Mouse (Mus musculus) liver, embryonic 12.5 days (tissue): Measurements from ENCODE around the gene Smim8. TPM values are rescaled to one million over a fixed set of nuclear protein-coding genes. Genes with fewer than 3 reads are reported as not detected.

Experiments
- ATAC-seq: fragments of 200-750 bp; cut with Nextera tagmentation; 2 replicates; pipeline ENCODE4 v1.8.0; 2017; ENCODE audit warnings: moderate number of reproducible peaks, mild to moderate bottlenecking, moderate library complexity
- H3K27ac ChIP-seq: fragments of 300-500 bp; sonication (generic); 2 replicates; pipeline ENCODE4 v1.5.1; 2016; ENCODE audit warnings: mild to moderate bottlenecking
- H3K27me3 ChIP-seq: fragments of 300-500 bp; sonication (generic); replicated peaks from 2 replicates; pipeline ENCODE4 v1.6.1; 2016; ENCODE audit warnings: mild to moderate bottlenecking, moderate library complexity
- H3K36me3 ChIP-seq: fragments of 300-500 bp; sonication (generic); 2 replicates; pipeline ENCODE4 v1.6.1; 2016; ENCODE audit warnings: mild to moderate bottlenecking, moderate library complexity
- H3K4me1 ChIP-seq: fragments of 300-500 bp; sonication (generic); 2 replicates; pipeline ENCODE4 v1.6.1; 2016
- H3K4me2 ChIP-seq: fragments of 300-500 bp; sonication (generic); 2 replicates; pipeline ENCODE4 v1.6.1; 2016; ENCODE audit warnings: mild to moderate bottlenecking, moderate library complexity
- H3K4me3 ChIP-seq: fragments of 300-500 bp; sonication (generic); 2 replicates; pipeline ENCODE4 v1.5.1; 2016; ENCODE audit warnings: mild to moderate bottlenecking, moderate library complexity
- H3K9ac ChIP-seq: fragments of 300-500 bp; sonication (generic); 2 replicates; pipeline ENCODE4 v1.6.1; 2016; ENCODE audit warnings: mild to moderate bottlenecking, moderate library complexity
- H3K9me3 ChIP-seq: fragments of 300-500 bp; sonication (generic); replicated peaks from 2 replicates; pipeline ENCODE4 v1.6.1; 2016; ENCODE audit warnings: mild to moderate bottlenecking, moderate library complexity
- WGBS: fragments of 180-500 bp; shearing (Covaris S2); methylation state at CpG from one replicate; pipeline ENCODE4 v1.1.7; 2016; ENCODE audit not compliant: insufficient replicate concordance; 5-methylcytosine and 5-hydroxymethylcytosine counted together
- polyA plus RNA-seq: library from polyadenylated mRNA; unstranded; fragments of >200 nt; fragmentation: Nextera tagmentation; extraction: Ambion mirVana; gene quantifications from 2 replicates; pipeline ENCODE4 v1.2.1, GENCODE M21; 2016

Gene Smim8
- 30.0 and 30.3 TPM in 2 replicates for polyA plus RNA-seq

- H3K27me3 ChIP-seq = no peaks in the 10 kb centered on the region
- H3K4me1 ChIP-seq = peaks cover 15% of the 10 kb centered on the region
- H3K4me2 ChIP-seq = peak within 1 kb of the TSS; percentile 70
- peak within 1 kb of the TSS; percentile 77 for H3K9ac ChIP-seq
- peak within 1 kb of the TSS; percentile 81 for H3K4me3 ChIP-seq
- no peaks in the 10 kb centered on the region for H3K36me3 ChIP-seq
- H3K9me3 ChIP-seq = no peaks in the 10 kb centered on the region
- ATAC-seq = peak; percentile 92
- 6% methylated on average over 40 of the region's 40 CpGs for WGBS
- peak within 1 kb of the TSS; percentile 80 for H3K27ac ChIP-seq
These were observed at the start of gene Smim8 for GRCm38 (mm10) chr4:34777677-34778527. Smim8 (minus strand) TSS chr4:34778423.

GRCm38 (mm10) chr4:34823901-34824300, 45.7 kb upstream of the Smim8 start:
- H3K36me3 ChIP-seq = peaks cover 23% of the 10 kb centered on the region
- H3K27me3 ChIP-seq = no peaks in the 10 kb centered on the region
- no peak overlapping the region for H3K27ac ChIP-seq
- H3K4me2 ChIP-seq = no peak overlapping the region
- no peak overlapping the region for H3K4me3 ChIP-seq
- no peak overlapping the region for H3K9ac ChIP-seq
- no peaks in the 10 kb centered on the region for H3K4me1 ChIP-seq
- no peaks in the 10 kb centered on the region for H3K9me3 ChIP-seq
- WGBS = 88% methylated on average over 1 of the region's 1 CpGs
- ATAC-seq = no peak

- 88% methylated on average over 4 of the region's 4 CpGs for WGBS
- peaks cover 46% of the 10 kb centered on the region for H3K36me3 ChIP-seq
- no peak for ATAC-seq
- no peak overlapping the region for H3K27ac ChIP-seq
- no peak overlapping the region for H3K9ac ChIP-seq
- H3K27me3 ChIP-seq = no peaks in the 10 kb centered on the region
- no peak overlapping the region for H3K4me3 ChIP-seq
- no peak overlapping the region for H3K4me2 ChIP-seq
- H3K4me1 ChIP-seq = no peaks in the 10 kb centered on the region
- H3K9me3 ChIP-seq = no peaks in the 10 kb centered on the region
These were observed 41.7 kb upstream of the Smim8 start for GRCm38 (mm10) chr4:34819904-34820303.

DNA sequence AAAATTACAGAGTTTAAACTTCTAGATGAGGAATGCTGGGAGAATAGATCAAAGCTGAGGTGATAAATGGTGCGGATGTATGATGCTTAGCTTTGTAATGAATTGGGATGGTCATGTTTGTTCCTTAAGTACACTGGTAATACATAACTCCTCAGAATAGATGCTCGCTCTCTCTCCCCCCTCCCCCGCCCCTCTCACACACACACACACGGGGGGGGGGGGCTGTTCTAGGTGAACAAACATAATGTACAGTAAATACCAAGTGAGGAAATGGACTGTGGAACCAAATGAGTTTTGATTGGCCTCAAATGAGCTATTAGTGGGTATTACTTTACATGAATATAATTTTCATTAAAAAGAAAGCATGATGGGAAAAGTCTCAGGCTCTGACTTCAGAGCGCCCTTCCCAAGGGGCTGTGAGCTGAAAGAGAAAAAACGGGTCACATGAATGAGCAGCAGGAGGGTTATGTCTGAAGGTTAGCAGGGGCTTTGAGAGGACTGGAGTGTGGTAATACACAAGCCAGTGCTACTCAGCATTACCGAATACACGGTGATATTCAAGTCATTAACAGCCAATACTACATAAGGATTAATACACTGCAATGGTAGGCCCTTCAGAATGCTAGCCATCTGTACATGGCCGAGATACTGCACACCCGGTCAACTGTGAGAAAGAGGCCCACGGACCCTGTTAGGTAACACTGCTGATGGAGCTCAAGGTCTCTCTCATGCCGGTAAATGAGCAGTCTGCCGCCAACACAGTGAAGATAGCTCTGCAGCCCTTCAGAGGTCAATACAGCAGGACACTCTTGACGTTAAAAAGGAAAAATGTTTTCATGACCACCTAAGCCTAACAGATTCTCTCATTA, 23.2 kb upstream of the Smim8 start:
- Histone ChIP-seq H3K9ac (no peak overlapping the region), H3K27ac (no peak overlapping the region), H3K4me1 (no peaks in the 10 kb centered on the region), H3K4me3 (no peak overlapping the region), H3K36me3 (peaks cover 19% of the 10 kb centered on the region), H3K9me3 (no peaks in the 10 kb centered on the region), H3K27me3 (no peaks in the 10 kb centered on the region), H3K4me2 (no peak overlapping the region)
- ATAC-seq = no peak
- 80% methylated on average over 13 of the region's 14 CpGs for WGBS

GRCm38 (mm10) chr4:34798005-34798404, 19.8 kb upstream of the Smim8 start:
- ATAC-seq = no peak
- Histone ChIP-seq H3K27ac (no peak overlapping the region), H3K36me3 (no peaks in the 10 kb centered on the region), H3K4me2 (no peak overlapping the region), H3K4me1 (no peaks in the 10 kb centered on the region), H3K4me3 (no peak overlapping the region), H3K9ac (no peak overlapping the region), H3K27me3 (no peaks in the 10 kb centered on the region), H3K9me3 (no peaks in the 10 kb centered on the region)
- 71% methylated on average over 2 of the region's 2 CpGs for WGBS

- H3K27me3 ChIP-seq = no peaks in the 10 kb centered on the region
- 69% methylated on average over 8 of the region's 8 CpGs for WGBS
- no peak overlapping the region for H3K4me2 ChIP-seq
- no peak overlapping the region for H3K27ac ChIP-seq
- H3K9me3 ChIP-seq = no peaks in the 10 kb centered on the region
- ATAC-seq = no peak
- no peaks in the 10 kb centered on the region for H3K36me3 ChIP-seq
- no peak overlapping the region for H3K4me3 ChIP-seq
- no peak overlapping the region for H3K9ac ChIP-seq
- H3K4me1 ChIP-seq = no peaks in the 10 kb centered on the region
These were observed 19.2 kb upstream of the Smim8 start for GRCm38 (mm10) chr4:34797294-34797983.

DNA sequence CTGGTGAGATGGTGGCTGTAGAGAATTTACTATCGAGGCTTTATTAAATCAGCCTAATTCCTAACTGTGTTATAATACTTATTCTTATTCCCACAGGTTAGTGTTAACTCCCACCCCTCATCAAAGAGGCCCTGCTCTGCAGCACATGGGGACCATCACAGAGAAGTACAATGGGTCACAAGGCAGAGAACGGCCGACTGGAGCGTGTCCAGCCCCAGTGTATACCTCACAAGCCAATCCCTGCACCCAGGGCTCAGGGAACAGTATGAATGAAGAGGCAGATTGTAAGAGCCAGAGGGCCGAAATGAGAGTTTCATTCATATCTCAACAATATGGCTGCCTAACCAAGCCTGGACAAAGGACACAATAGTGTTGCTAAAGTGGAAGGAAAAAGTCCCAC, 18.1 kb upstream of the Smim8 start:
- no peak overlapping the region for H3K9ac ChIP-seq
- no peak overlapping the region for H3K4me3 ChIP-seq
- H3K4me1 ChIP-seq = no peaks in the 10 kb centered on the region
- no peaks in the 10 kb centered on the region for H3K9me3 ChIP-seq
- no peak for ATAC-seq
- WGBS = 83% methylated on average over 5 of the region's 5 CpGs
- no peak overlapping the region for H3K27ac ChIP-seq
- no peaks in the 10 kb centered on the region for H3K27me3 ChIP-seq
- H3K36me3 ChIP-seq = no peaks in the 10 kb centered on the region
- H3K4me2 ChIP-seq = no peak overlapping the region

- 69% methylated on average over 3 of the region's 3 CpGs for WGBS
- ATAC-seq = no peak
- no peaks in the 10 kb centered on the region for H3K36me3 ChIP-seq
- H3K9ac ChIP-seq = no peak overlapping the region
- no peak overlapping the region for H3K27ac ChIP-seq
- no peaks in the 10 kb centered on the region for H3K4me1 ChIP-seq
- H3K4me3 ChIP-seq = no peak overlapping the region
- no peaks in the 10 kb centered on the region for H3K9me3 ChIP-seq
- no peak overlapping the region for H3K4me2 ChIP-seq
- H3K27me3 ChIP-seq = no peaks in the 10 kb centered on the region; the same call in 1 of the 2 replicates
These were observed 8.3 kb upstream of the Smim8 start for GRCm38 (mm10) chr4:34786476-34786875.

DNA sequence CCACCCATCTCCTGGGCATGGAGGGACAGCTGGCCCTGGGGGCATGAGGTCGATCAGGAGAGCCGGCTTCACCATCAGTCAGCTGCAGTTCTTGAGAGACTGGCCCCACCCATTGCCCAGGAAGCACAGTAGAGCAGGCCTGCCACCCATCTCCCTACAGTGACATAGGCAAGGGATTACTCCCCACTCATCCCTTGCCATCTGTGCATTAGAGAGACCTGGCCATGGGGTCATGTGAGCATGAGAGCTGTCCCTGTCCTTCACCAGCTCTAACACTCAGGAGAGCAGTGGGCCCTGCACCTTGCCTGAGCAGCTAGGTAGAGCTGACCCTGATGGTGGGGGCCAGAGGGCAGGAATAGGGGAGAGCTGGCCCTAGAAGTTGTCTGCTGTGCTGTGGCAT, 7.4 kb upstream of the Smim8 start:
- H3K27me3 ChIP-seq = no peaks in the 10 kb centered on the region; the same call in 1 of the 2 replicates
- no peak for ATAC-seq
- H3K4me1 ChIP-seq = no peaks in the 10 kb centered on the region
- no peak overlapping the region for H3K27ac ChIP-seq
- 69% methylated on average over 2 of the region's 2 CpGs for WGBS
- no peaks in the 10 kb centered on the region for H3K36me3 ChIP-seq
- no peak overlapping the region for H3K4me3 ChIP-seq
- no peaks in the 10 kb centered on the region for H3K9me3 ChIP-seq
- H3K9ac ChIP-seq = no peak overlapping the region
- no peak overlapping the region for H3K4me2 ChIP-seq

GRCm38 (mm10) chr4:34784865-34785264, 6.6 kb upstream of the Smim8 start:
- WGBS = 43% methylated on average over 5 of the region's 5 CpGs
- H3K4me1 ChIP-seq = no peaks in the 10 kb centered on the region

DNA sequence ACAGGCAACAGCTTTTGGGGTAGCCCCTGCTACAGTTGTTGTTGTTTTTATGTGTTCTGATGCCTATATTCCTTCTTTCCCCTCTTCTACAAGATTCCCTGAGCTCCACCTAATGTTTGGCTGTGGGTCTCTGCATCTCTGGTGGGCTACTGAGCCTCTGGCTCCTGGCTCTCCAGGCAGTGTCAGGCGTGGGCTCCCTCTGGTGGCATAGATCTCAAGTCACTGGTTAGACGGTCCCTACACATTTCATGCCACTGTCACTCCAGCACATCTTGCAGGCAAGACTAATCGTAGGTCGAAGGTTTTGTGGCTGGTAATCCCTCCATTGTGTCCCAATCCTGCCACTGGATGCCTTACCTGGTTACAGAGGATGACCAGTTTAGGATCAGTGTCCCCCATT, 4.5 kb upstream of the Smim8 start:
- Histone ChIP-seq H3K27ac (no peak overlapping the region), H3K9me3 (no peaks in the 10 kb centered on the region), H3K27me3 (no peaks in the 10 kb centered on the region; the same call in 1 of the 2 replicates), H3K4me2 (no peak overlapping the region), H3K36me3 (no peaks in the 10 kb centered on the region), H3K4me3 (no peak overlapping the region), H3K4me1 (no peaks in the 10 kb centered on the region; the same call in 1 of the 2 replicates), H3K9ac (no peak overlapping the region)
- 27% methylated on average over 4 of the region's 4 CpGs for WGBS
- ATAC-seq = no peak

More at GRCm38 (mm10) chr4:34784865-34785264, 6.6 kb upstream of the Smim8 start:
- Histone ChIP-seq H3K36me3 (no peaks in the 10 kb centered on the region), H3K27ac (no peak overlapping the region), H3K27me3 (no peaks in the 10 kb centered on the region; the same call in 1 of the 2 replicates), H3K4me3 (no peak overlapping the region), H3K9ac (no peak overlapping the region), H3K4me2 (no peak overlapping the region), H3K9me3 (no peaks in the 10 kb centered on the region)
- ATAC-seq = no peak
